13 mouse cellular contexts compared by ENCODE assay signal in the genomic region with DNA sequence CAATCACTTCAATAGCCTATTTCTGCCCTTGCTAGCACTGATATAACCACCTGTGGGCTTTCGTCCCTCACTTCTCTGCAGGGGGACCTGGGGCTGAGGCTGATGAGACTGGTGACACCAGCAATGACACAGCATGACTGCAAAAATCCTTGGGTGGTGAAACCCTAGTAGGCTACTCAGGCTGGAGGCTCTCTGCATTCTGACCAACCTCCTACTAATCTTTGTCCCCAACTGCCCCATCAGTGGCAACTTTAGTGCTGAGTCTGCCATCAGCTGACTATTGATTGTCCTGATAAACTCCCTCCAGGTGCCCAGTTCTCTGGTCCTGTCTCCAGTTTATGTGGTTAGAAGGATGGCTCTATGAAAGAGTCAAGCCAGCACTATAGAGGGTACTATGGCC. TPM values are rescaled to one million over a fixed set of nuclear protein-coding genes. Genes with fewer than 3 reads are reported as not detected.
DNase-seq lines count a peak whose midpoint lies in the region; ATAC-seq and TF ChIP-seq lines count a peak whose summit lies in the region.
"Had no signal": no experiment of that assay in that cellular context is flagged by ENCODE, and none has a peak within 500 bp of the region (broad histone marks: within the 10 kb centered on the region; RNA-seq: fewer than 3 reads in every experiment).

No protein-coding gene starts in this region.

- no peak for TF ChIP-seq POLR2A in lung, adult 2 months (IDR thresholded peaks at IDR 0.05; ENCODE audit: borderline replicate concordance, extremely low read depth, low read depth, low read length)

- intact Hi-C loops in heart, postnatal 14 days (cut with DNase I), result no loop called here
- intact Hi-C loops in left cerebral cortex, postnatal 4 days (cut with DNase I), result no loop called here

- H3K27ac ChIP-seq in lung, embryonic 14.5 days (ENCODE audit: low read depth), result peak overlapping the region; percentile 90
- H3K27ac ChIP-seq in limb, embryonic 13.5 days, result peak overlapping the region; percentile 96
- H3K27ac ChIP-seq in stomach, embryonic 15.5 days, result peak overlapping the region; percentile 46

- H3K4me2 ChIP-seq in lung, embryonic 14.5 days, result no peak overlapping the region
- no peak overlapping the region for H3K4me2 ChIP-seq in limb, embryonic 13.5 days (replicated peaks)
- H3K4me2 ChIP-seq in stomach, embryonic 15.5 days, result no peak overlapping the region

- DNase-seq in heart, adult 11 months, result peak; percentile 80
- DNase-seq in heart, postnatal 14 days, result no peak
- no peak for DNase-seq in lung, embryonic 14.5 days
- DNase-seq in lung, adult 2 months, result no peak
- DNase-seq in cerebellum, postnatal 36 days, result no peak
- DNase-seq in left cerebral cortex, postnatal 4 days, result no peak
- DNase-seq: cerebellum, postnatal 14 days; gastrocnemius, postnatal 14 days; kidney, adult 11 months; midbrain, embryonic 14.5 days; right cerebral cortex, postnatal 25 days had no signal

- H3K4me3 ChIP-seq in lung, embryonic 14.5 days (ENCODE audit: low read depth, low read length), result no peak overlapping the region
- no peak overlapping the region for H3K4me3 ChIP-seq in lung, adult 2 months (replicated peaks; ENCODE audit: extremely low read depth, low read depth, low read length)
- no peak overlapping the region for H3K4me3 ChIP-seq in limb, embryonic 13.5 days
- H3K4me3 ChIP-seq in stomach, embryonic 15.5 days (replicated peaks), result no peak overlapping the region

- no peak for TF ChIP-seq CTCF in lung, embryonic 14.5 days (IDR thresholded peaks at IDR 0.05; ENCODE audit: low read depth)
- TF ChIP-seq CTCF in lung, adult 2 months (IDR thresholded peaks at IDR 0.05; ENCODE audit: insufficient read depth, low read length), result no peak

- H3K4me1 ChIP-seq in lung, embryonic 14.5 days (ENCODE audit: insufficient read depth), result peaks cover 40% of the 10 kb centered on the region
- no peaks in the 10 kb centered on the region for H3K4me1 ChIP-seq in lung, adult 2 months (ENCODE audit: control insufficient read depth, insufficient read depth, low read length)
- peaks cover 85% of the 10 kb centered on the region for H3K4me1 ChIP-seq in limb, embryonic 13.5 days
- H3K4me1 ChIP-seq in stomach, embryonic 15.5 days, result peaks cover 26% of the 10 kb centered on the region

- no peak for ATAC-seq in lung, embryonic 14.5 days (ENCODE audit: insufficient read depth)
- no peak for ATAC-seq in limb, embryonic 13.5 days (ENCODE audit: low FRiP score, low read depth)
- no peak for ATAC-seq in stomach, embryonic 15.5 days (ENCODE audit: insufficient read depth, low FRiP score, low read depth)

- H3K27me3 ChIP-seq in lung, embryonic 14.5 days (ENCODE audit: insufficient read depth, low read length), result no peaks in the 10 kb centered on the region
- no peaks in the 10 kb centered on the region for H3K27me3 ChIP-seq in limb, embryonic 13.5 days
- no peaks in the 10 kb centered on the region for H3K27me3 ChIP-seq in stomach, embryonic 15.5 days (replicated peaks)

- peaks cover 68% of the 10 kb centered on the region for H3K36me3 ChIP-seq in lung, embryonic 14.5 days (ENCODE audit: insufficient read depth)
- peaks cover 42% of the 10 kb centered on the region for H3K36me3 ChIP-seq in limb, embryonic 13.5 days
- no peaks in the 10 kb centered on the region; the same call in 1 of the 2 replicates for H3K36me3 ChIP-seq in stomach, embryonic 15.5 days

- H3K9ac ChIP-seq in lung, embryonic 14.5 days, result no peak overlapping the region
- 0 out of 2 replicates have a peak overlapping the region, but pooled peaks have one; percentile 19 for H3K9ac ChIP-seq in limb, embryonic 13.5 days
- H3K9ac ChIP-seq in stomach, embryonic 15.5 days, result no peak overlapping the region

- no peaks in the 10 kb centered on the region for H3K9me3 ChIP-seq in lung, embryonic 14.5 days (ENCODE audit: low read depth, low read length)
- H3K9me3 ChIP-seq in limb, embryonic 13.5 days, result no peaks in the 10 kb centered on the region
- no peaks in the 10 kb centered on the region for H3K9me3 ChIP-seq in stomach, embryonic 15.5 days

- WGBS in lung, embryonic 14.5 days, result 85% methylated on average over 1 of the region's 1 CpGs
- WGBS in lung, adult 2 months, result 100% methylated on average over 1 of the region's 1 CpGs
- WGBS in limb, embryonic 13.5 days, result 73% methylated on average over 1 of the region's 1 CpGs
- 79% methylated on average over 1 of the region's 1 CpGs for WGBS in stomach, embryonic 15.5 days

RNA-seq across cellular contexts. Expression of gene Ddc, which starts 54.6 kb away (rescaled TPM):
- 1 to 10 TPM; 3.1 to 5.8 TPM for total RNA-seq in heart, postnatal 14 days (2021)
- 13.1 and 13.4 TPM in 2 replicates for polyA plus RNA-seq in lung, embryonic 14.5 days (2014; fragmentation: Nextera tagmentation; extraction: Ambion mirVana)
- polyA plus RNA-seq in lung, adult 2 months (2012; rRNA removed), result 1.5 and 3.6 TPM in 2 replicates
- 16.8 and 18.4 TPM in 2 replicates for polyA plus RNA-seq in limb, embryonic 13.5 days (2015; fragmentation: Nextera tagmentation; extraction: Ambion mirVana)
- polyA plus RNA-seq in stomach, embryonic 15.5 days (2015; fragmentation: Nextera tagmentation; extraction: Ambion mirVana), result 48.5 and 57.0 TPM in 2 replicates
- 1 to 10 TPM; 2.6 to 3.7 TPM for total RNA-seq in left cerebral cortex, postnatal 4 days (2021)

Comparison
In these comparisons a context has a peak if more than half of its experiments do, and no peak if none do; other contexts are left out.
1. H3K27ac ChIP-seq: peak in every context shown above with its lines; median percentile 96 in limb, embryonic 13.5 days; 90 in lung, embryonic 14.5 days; 46 in stomach, embryonic 15.5 days.